Mouse (Mus musculus) neural tube, embryonic 12.5 days (tissue): ENCODE results near the gene Gemin4. TPM values are rescaled to one million over a fixed set of nuclear protein-coding genes. Genes with fewer than 3 reads are reported as not detected.
"Not testable (repeated sequence)": the region's sequence is repeated elsewhere in the genome, so short reads cannot be mapped to it uniquely, and the experiment has no call there.

ENCODE experiments used
- ATAC-seq: fragments of 200-750 bp; cut with Nextera tagmentation; 2 replicates; pipeline ENCODE4 v1.8.0; 2017; ENCODE audit warnings: low read depth, mild to moderate bottlenecking, moderate TSS enrichment, moderate library complexity; ENCODE audit not compliant: low FRiP score
- H3K27ac ChIP-seq: fragments of 300-500 bp; sonication (generic); 2 replicates; pipeline ENCODE4 v1.5.1; 2016
- H3K27me3 ChIP-seq: fragments of 300-500 bp; sonication (generic); replicated peaks from 2 replicates; pipeline ENCODE4 v1.6.1; 2016; ENCODE audit warnings: mild to moderate bottlenecking
- H3K36me3 ChIP-seq: fragments of 300-500 bp; sonication (generic); 2 replicates; pipeline ENCODE4 v1.6.1; 2016; ENCODE audit warnings: mild to moderate bottlenecking
- H3K4me1 ChIP-seq: fragments of 300-500 bp; sonication (generic); 2 replicates; pipeline ENCODE4 v1.6.1; 2016
- H3K4me2 ChIP-seq: fragments of 300-500 bp; sonication (generic); replicated peaks from 2 replicates; pipeline ENCODE4 v1.6.1; 2016; ENCODE audit warnings: mild to moderate bottlenecking
- H3K4me3 ChIP-seq: fragments of 300-500 bp; sonication (generic); 2 replicates; pipeline ENCODE4 v1.5.1; 2016
- H3K9ac ChIP-seq: fragments of 300-500 bp; sonication (generic); 2 replicates; pipeline ENCODE4 v1.6.1; 2016; ENCODE audit warnings: mild to moderate bottlenecking
- H3K9me3 ChIP-seq: fragments of 300-500 bp; sonication (generic); 2 replicates; pipeline ENCODE4 v1.6.1; 2016; ENCODE audit warnings: mild to moderate bottlenecking
- WGBS: fragments of 180-500 bp; shearing (Covaris S2); methylation state at CpG from one replicate; pipeline ENCODE4 v1.1.7; 2016; 5-methylcytosine and 5-hydroxymethylcytosine counted together
- polyA plus RNA-seq: library from polyadenylated mRNA; unstranded; fragments of >200 nt; fragmentation: Nextera tagmentation; extraction: Ambion mirVana; gene quantifications from 2 replicates; pipeline ENCODE4 v1.2.1, GENCODE M21; 2016

Gene Gemin4
- polyA plus RNA-seq, 1 experiment from 2014 or later: 28.6 TPM

DNA sequence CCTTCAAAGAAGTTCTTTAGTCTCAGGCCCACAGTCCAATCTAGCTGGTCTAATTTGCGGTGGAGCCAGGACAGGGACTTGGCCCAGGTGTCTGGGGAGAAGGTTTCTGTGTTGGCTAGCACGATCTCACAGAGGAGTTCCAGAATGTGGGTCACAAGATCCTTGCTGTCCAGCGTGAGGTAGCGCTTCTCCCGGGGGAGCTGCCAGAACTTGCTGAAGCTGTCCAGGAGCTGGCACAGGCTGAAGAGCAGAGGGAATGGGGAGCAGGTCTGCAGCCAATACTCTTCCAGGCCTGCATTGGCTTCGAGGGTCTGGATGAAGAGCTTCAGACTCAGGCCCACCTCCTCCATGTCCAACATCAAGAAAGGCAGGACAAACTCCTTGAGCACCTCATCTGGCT is 5.9 kb downstream of the Gemin4 start:
- not testable (repeated sequence) for ATAC-seq, H3K4me1 ChIP-seq, H3K4me2 ChIP-seq, H3K4me3 ChIP-seq, H3K27me3 ChIP-seq, H3K9ac ChIP-seq, H3K9me3 ChIP-seq, H3K27ac ChIP-seq
- H3K36me3 ChIP-seq: peaks cover 62% of the 10 kb centered on the region
- 100% methylated on average over 6 of the region's 6 CpGs for WGBS

DNA sequence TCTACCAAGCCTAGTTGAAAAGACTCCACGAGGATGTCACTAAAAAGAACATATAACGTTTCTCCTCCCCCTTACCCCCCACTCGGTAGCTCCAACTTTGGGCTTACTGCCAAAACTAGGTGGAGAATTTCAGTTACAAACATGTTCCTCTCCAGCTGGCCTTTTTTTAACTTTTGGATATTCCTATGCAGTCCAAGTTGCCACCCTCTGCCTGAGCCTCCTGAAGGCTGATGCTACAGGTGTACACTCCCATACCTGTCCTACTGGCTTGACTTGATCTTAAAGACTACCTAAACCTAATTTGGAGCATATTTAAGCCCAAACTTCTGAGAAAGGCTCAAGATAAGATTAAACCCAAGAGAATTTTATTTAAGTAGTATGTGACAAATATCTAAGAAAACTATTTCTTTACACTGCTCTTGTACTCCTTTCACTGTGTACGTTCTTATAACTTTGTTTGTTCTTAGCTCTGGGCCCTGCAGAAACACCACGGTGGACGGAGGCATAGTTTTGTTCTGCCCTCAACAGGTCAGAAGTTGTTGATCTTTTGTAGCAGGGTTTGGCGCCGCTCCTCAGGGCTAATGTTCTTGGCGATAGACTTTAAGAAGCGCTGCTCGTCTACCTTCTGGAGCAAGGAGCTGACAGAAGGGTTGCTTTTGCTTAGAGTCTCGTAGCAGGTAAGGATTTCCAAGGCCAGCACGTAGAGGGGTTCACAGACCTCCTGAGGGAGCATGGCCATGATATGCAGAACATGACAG is 7.1 kb downstream of the Gemin4 start:
- no peaks in the 10 kb centered on the region for H3K9me3 ChIP-seq
- no peak overlapping the region for H3K27ac ChIP-seq
- H3K4me3 ChIP-seq: no peak overlapping the region
- H3K27me3 ChIP-seq: no peaks in the 10 kb centered on the region
- 94% methylated on average over 13 of the region's 13 CpGs for WGBS
- peaks cover 69% of the 10 kb centered on the region for H3K36me3 ChIP-seq
- no peak overlapping the region for H3K9ac ChIP-seq
- no peak overlapping the region for H3K4me2 ChIP-seq
- H3K4me1 ChIP-seq: no peaks in the 10 kb centered on the region
- no peak for ATAC-seq

DNA sequence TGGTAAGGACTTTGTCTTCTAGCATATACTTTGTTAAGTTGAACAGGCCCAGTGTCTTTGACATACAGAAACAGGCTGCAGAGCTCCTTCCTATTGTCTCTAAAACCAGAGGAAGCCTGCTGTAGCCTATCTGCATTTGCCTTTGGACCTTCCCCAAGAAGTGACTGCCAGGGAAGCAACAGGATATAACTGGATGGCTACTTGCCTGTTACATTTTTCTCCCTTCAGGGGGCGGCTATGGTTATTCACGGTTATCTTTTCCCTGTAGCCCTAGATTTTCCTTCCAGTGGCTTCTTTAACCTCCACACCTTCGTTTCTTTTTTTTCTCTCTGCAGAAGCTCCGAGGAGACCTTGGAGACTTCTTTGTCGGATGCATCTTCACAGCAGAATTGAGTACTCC is 10.7 kb downstream of the Gemin4 start:
- WGBS: 91% methylated on average over 5 of the region's 5 CpGs
- no peak overlapping the region for H3K9ac ChIP-seq
- no peak overlapping the region for H3K27ac ChIP-seq
- H3K4me1 ChIP-seq: peaks cover 10% of the 10 kb centered on the region
- H3K9me3 ChIP-seq: no peaks in the 10 kb centered on the region
- ATAC-seq: no peak
- H3K4me2 ChIP-seq: no peak overlapping the region
- H3K27me3 ChIP-seq: no peaks in the 10 kb centered on the region
- peaks cover 54% of the 10 kb centered on the region for H3K36me3 ChIP-seq
- H3K4me3 ChIP-seq: no peak overlapping the region

DNA sequence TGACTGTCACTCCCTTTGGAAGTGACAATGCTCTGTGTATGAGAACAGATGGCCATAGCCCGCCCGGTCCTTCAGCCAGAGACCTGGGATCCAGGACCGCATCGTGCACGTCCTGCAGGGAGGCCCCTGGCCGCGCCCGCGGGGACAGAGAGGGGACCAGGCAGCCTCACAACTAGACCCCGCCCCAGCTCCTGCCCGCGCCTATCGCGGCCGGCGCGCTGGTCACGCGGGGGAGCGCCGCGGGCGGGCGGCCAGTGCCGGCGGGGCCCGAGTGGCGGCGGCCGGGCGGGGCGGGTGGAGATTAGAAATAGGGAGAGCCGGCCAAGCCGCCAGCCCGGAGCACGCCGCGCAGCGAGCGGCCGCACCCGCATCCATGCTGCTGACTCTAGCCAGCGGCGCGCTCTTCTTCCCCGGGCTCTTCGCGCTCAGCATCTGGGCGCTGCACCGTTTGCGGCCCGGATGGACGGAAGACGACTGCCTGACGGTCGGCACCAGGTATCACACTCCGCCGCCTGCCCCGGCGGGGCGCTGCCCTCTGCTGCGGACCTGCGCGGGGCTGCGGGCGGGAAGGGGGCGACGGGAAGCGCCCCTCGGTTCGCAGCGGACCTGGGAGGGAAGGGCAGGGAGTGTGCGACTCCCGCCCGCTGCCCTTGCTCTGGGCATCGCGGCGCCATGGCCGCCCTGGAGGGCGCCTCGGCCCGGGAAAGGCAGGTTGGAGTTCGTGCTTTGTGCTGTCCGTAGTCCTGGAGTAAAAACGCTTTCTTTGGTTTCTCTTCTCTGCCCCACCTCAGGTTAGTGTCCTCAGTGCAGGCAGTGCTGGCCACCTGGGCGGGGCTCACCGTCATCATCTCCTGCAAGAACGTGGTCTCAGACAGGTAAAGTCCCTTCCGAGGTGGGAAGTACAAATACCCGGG is 15.4 kb downstream of the Gemin4 start:
- ATAC-seq: peak; percentile 97
- Histone ChIP-seq H3K4me2 (peak overlapping the region; percentile 85), H3K27me3 (no peaks in the 10 kb centered on the region), H3K27ac (peak overlapping the region; percentile 69), H3K36me3 (peaks cover 18% of the 10 kb centered on the region), H3K9ac (peak overlapping the region; percentile 88), H3K4me3 (peak overlapping the region; percentile 89), H3K4me1 (peaks cover 10% of the 10 kb centered on the region), H3K9me3 (no peaks in the 10 kb centered on the region)
- under 1% methylated on average over 90 of the region's 90 CpGs for WGBS

DNA sequence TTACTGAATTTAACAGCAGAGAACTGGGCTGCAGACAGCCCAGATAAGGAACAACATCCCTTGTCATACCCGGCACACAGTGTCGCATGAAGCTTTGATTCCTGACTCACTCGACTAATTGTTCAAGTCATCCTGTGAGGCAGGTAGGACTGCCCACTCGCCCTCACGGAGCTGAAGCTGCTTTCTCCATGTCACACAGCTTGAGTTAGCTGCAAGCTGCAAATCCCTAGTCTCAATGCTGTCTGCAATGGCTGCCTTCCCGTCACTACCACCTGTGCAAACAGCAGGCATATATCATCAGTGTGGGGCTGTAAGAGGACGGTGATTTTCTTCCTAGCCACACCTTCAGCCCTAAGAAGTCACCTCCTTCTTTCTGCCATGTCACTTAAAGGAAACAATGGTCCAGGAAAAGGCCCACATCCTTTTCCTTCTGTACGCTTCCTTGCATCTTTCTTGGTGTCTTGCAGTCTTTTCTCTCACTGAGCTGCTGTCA is 20.4 kb downstream of the Gemin4 start:
- no peaks in the 10 kb centered on the region for H3K9me3 ChIP-seq
- no peak for ATAC-seq
- no peak overlapping the region for H3K4me2 ChIP-seq
- no peaks in the 10 kb centered on the region for H3K27me3 ChIP-seq
- 56% methylated on average over 8 of the region's 8 CpGs for WGBS
- no peak overlapping the region for H3K9ac ChIP-seq
- no peaks in the 10 kb centered on the region for H3K4me1 ChIP-seq
- H3K36me3 ChIP-seq: no peaks in the 10 kb centered on the region
- H3K4me3 ChIP-seq: no peak overlapping the region
- H3K27ac ChIP-seq: no peak overlapping the region

DNA sequence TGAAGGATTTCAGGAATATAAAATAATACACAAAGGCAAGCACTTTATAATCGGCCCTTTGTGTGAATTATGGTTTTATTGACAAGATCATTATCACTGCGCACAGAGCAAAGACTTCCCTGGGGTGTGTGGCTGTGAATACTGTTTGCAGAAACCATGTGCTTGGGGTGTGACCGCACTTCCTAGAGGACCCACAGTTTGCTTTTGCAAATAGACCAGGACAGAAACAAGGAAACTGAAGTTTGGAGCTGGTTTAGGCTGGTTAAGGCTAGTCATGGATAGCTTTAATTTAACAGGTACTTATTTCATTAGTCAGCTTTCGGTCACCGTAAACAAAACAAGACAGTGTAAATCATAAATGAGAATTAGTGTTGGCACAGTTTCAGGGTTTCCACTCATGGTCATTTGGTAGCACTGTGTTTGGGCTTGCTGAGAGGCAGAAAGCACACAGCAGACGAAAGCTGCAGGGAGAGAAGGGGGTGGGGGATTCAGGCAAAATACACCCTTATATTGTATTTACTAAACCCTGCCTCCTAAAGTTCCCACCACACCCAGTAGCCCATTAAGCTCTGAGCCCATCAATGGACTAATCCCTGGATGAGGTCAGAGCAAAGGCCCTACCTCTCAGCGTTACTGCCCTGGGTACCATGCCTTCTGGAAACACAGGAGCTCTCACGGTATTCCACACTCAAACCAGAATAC is 21.0 kb downstream of the Gemin4 start:
- no peaks in the 10 kb centered on the region for H3K4me1 ChIP-seq
- H3K9me3 ChIP-seq: no peaks in the 10 kb centered on the region
- no peaks in the 10 kb centered on the region for H3K36me3 ChIP-seq
- no peak for ATAC-seq
- H3K9ac ChIP-seq: no peak overlapping the region
- WGBS: 60% methylated on average over 8 of the region's 8 CpGs
- no peak overlapping the region for H3K27ac ChIP-seq
- no peak overlapping the region for H3K4me2 ChIP-seq
- H3K4me3 ChIP-seq: no peak overlapping the region
- no peaks in the 10 kb centered on the region for H3K27me3 ChIP-seq

DNA sequence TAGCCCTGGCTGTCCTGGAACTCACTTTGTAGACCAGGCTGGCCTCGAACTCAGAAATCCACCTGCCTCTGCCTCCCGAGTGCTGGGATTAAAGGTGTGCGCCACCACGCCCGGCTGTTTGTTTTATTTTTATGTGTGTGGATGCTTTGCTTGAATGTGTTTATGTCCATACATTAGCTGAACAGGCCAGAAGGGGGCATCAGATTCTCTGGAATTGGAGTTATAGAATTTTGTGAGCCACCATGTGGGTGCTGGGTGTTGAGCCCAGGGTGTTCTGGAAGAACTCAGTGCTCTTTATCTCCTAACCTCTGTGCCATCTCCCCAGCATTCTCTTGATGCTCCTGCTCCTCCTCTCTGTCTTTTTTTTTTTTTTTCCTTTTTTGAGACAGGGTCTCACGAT is 30.6 kb downstream of the Gemin4 start:
- H3K36me3 ChIP-seq: no peaks in the 10 kb centered on the region
- H3K4me1 ChIP-seq: no peaks in the 10 kb centered on the region

DNA sequence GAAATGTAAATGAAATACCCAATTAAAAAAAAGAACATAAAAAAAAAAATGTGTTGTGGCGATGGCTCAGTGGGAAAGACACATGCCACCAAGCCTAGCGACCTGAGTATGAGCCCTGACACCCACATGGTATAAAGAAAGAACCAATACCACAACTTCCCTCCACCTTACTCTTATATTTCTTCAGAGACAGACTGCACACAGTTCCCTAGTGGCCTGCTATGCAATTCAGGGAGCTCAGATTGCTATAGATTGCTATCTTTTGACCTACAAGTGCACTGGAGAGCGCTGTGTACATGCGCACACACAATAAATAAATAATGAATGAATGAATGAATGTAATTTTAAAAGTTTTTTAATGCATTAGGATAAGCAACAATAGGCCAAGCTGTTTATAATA is 33.7 kb downstream of the Gemin4 start:
- Histone ChIP-seq H3K4me1 (peaks cover 7% of the 10 kb centered on the region), H3K4me3 (no peak overlapping the region), H3K9ac (no peak overlapping the region), H3K36me3 (no peaks in the 10 kb centered on the region), H3K9me3 (no peaks in the 10 kb centered on the region), H3K27ac (no peak overlapping the region), H3K27me3 (no peaks in the 10 kb centered on the region), H3K4me2 (no peak overlapping the region)
- ATAC-seq: no peak
- 82% methylated on average over 4 of the region's 4 CpGs for WGBS

More for the DNA sequence above, 30.6 kb downstream of the Gemin4 start:
- no peak overlapping the region for H3K27ac ChIP-seq
- ATAC-seq: no peak
- H3K9ac ChIP-seq: no peak overlapping the region
- WGBS: 81% methylated on average over 6 of the region's 6 CpGs
- no peak overlapping the region for H3K4me3 ChIP-seq
- no peak overlapping the region for H3K4me2 ChIP-seq
- no peaks in the 10 kb centered on the region for H3K27me3 ChIP-seq
- no peaks in the 10 kb centered on the region for H3K9me3 ChIP-seq

DNA sequence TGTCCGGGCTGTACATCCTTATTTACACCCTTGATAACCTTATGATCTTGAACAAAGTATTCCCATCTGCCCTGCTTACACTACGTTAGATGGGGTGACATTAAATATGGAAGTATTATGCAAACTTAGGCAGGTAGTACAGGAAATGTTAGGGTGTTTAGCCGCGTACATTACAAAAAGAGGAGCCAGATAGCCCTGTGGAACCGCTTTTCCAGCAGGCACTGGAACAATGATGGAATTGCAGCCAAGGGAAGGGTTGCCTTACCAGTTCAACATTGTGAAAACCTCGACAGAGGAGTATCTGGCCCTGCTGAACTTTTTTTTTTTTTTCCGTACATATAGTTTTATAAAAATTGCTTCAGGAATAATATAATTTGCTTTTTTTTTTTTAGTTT is 37.3 kb downstream of the Gemin4 start:
- 26% methylated on average over 7 of the region's 7 CpGs for WGBS
- Histone ChIP-seq H3K36me3 (peaks cover 3% of the 10 kb centered on the region; the same call in 1 of the 2 replicates), H3K27me3 (no peaks in the 10 kb centered on the region), H3K9ac (peak overlapping the region; percentile 81), H3K9me3 (no peaks in the 10 kb centered on the region), H3K27ac (no peak overlapping the region), H3K4me2 (peak overlapping the region; percentile 96), H3K4me3 (peak overlapping the region; percentile 87), H3K4me1 (peaks cover 13% of the 10 kb centered on the region)
- no peak for ATAC-seq

DNA sequence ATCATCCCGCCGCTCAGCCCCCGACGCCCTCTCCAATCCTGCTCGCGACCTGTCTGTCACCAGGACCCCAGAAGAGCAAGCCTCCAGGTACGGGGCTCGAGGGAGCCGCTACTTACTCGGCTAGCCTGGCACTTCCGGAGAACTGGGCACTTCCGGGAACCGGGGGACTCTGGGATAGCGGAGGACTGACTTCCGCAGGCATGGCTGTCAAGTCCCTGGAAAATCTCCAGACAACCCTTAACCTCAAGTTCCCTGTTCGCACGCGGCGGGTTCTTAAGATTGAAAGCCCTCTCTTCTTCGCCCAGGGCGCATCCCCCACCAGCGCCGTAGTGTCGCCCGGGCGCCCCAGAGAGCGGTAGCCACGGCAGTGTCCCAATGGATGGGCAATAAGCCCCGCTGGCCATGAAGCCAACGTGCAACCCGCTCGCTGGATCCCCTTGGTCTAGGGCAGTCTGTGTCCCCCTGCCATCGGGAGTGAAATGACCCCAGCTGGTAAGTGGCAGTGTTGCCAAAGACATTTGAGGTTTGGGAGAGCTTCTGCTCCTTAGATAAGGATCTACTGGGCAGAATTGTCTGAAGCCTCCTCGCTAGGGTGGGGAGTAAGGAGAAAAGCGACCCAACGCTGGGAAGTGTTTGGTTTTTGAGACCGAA is 37.8 kb downstream of the Gemin4 start, which contains the start of the genes Vps53 and Fam57a:
TSS of gene Vps53 (minus strand) at position 153 of the 651 bp plus-strand sequence.
TSS of gene Fam57a (plus strand) at position 177 of the 651 bp plus-strand sequence.
- Histone ChIP-seq H3K9ac (peak within 1 kb of the TSS; percentile 81), H3K9me3 (no peaks in the 10 kb centered on the region), H3K4me3 (peak within 1 kb of the TSS; percentile 87), H3K27ac (no peak within 1 kb of the TSS), H3K36me3 (peaks cover 3% of the 10 kb centered on the region; the same call in 1 of the 2 replicates), H3K4me2 (peak within 1 kb of the TSS; percentile 96), H3K27me3 (no peaks in the 10 kb centered on the region), H3K4me1 (peaks cover 13% of the 10 kb centered on the region)
- WGBS: under 1% methylated on average over 37 of the region's 37 CpGs
- peak; percentile 74 for ATAC-seq

DNA sequence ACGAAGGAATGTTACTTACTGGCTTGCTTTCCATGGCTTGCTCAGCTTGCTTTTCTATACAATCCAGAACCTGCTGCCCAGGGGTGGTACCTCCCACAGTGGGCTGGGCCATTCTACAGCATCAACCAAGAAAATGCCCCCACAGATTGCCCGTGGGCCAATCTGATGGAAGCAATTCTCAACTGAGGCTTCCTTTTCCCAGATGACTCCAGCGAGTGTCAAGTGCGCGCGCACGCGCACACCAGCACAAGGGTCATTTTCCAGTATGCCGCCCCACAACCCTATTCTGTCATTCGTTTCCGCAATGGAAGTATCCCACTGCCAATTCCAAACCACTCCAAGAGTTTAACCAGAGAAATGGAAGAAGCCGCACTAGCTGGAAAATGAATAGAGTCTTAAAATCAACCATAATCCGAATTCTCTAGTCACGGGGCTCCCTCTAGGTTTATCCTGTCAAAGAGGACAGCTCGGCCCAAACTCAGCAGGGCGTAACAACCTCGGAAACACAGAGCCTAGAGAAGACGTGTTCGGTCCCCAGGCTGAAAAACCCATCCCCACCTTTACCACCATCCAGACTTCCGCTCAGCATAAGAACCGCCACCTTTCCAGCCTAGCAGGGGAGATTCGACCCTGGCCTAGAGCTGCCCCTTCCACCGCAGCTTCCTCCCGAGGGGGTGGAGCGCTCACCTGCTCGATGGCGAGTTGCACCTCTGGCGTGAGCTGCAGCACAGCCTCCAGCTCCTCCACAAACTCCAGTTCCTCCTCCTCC is 38.6 kb downstream of the Gemin4 start:
- Histone ChIP-seq H3K27me3 (no peaks in the 10 kb centered on the region), H3K4me1 (peaks cover 13% of the 10 kb centered on the region), H3K4me3 (peak overlapping the region; percentile 87), H3K36me3 (peaks cover 4% of the 10 kb centered on the region; the same call in 1 of the 2 replicates), H3K9ac (peak overlapping the region; percentile 81), H3K9me3 (no peaks in the 10 kb centered on the region), H3K4me2 (peak overlapping the region; percentile 96), H3K27ac (no peak overlapping the region)
- 2% methylated on average over 28 of the region's 28 CpGs for WGBS
- peak; percentile 66 for ATAC-seq
